Mouse (Mus musculus) olfactory bulb, adult 2 months (tissue): ENCODE data around the gene Nfib.

ENCODE experiments used
- CTCF ChIP-seq: fragments of 200-500 bp; IDR thresholded peaks from 2 replicates; pipeline ENCODE4 v1.5.1; 2012; ENCODE audit warnings: low read depth, mild to moderate bottlenecking, low read length, moderate library complexity; ENCODE audit not compliant: insufficient read depth
- POLR2A ChIP-seq: fragments of 200-500 bp; IDR thresholded peaks from 2 replicates; pipeline ENCODE4 v1.6.1; 2012; ENCODE audit warnings: mild to moderate bottlenecking, low read depth, low read length, moderate library complexity; ENCODE audit not compliant: insufficient read depth

- TF ChIP-seq POLR2A (no peak), CTCF (no peak)
These were observed 215.6 kb downstream of the Nfib start for GRCm38 (mm10) chr4:82489939-82490338.
